Mouse (Mus musculus): Measurements from ENCODE around the gene Antxr2.

DNA sequence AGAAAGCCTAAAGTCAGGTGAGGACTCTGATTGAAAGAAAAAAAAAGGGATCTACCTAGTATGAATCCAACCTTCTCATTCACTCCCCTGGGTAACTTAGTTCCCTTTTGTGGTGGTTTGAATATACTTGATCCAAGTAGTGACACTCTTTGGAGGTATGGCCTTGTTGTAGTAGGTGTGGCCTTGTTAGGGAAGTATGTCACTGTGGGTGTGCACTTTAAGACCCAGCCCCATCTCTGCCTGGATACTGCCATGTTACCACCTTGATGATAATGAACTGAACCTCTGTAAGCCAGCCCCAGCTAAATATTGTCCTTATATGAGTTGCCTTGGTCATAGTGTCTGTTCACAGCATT lies 190.9 kb downstream of the Antxr2 start:
- TF ChIP-seq USF1 (IDR thresholded peaks at IDR 0.05; ENCODE audit: low read depth) (no peak), CEBPB (IDR thresholded peaks at IDR 0.05; ENCODE audit: low read depth) (no peak), CTCF (IDR thresholded peaks at IDR 0.05; ENCODE audit: control insufficient read depth, insufficient read depth, insufficient read length) (no peak), MAX (IDR thresholded peaks at IDR 0.05) (no peak), MYOD1 (IDR thresholded peaks at IDR 0.05; ENCODE audit: control insufficient read depth, insufficient read length, low read depth) (no peak), MYOG (IDR thresholded peaks at IDR 0.05; ENCODE audit: control insufficient read depth, extremely low read depth, insufficient read length) (no peak), FOSL1 (IDR thresholded peaks at IDR 0.05; ENCODE audit: insufficient read depth, low read length, poor library complexity, severe bottlenecking) (no peak)

Measured in C2C12 (cell line).